Mouse (Mus musculus) midbrain, embryonic 13.5 days (tissue): ENCODE measurements around the gene Fam198a. TPM values are rescaled to one million over a fixed set of nuclear protein-coding genes. Genes with fewer than 3 reads are reported as not detected.
A peak's percentile ranks its signal among the peaks of the same experiment; 100 is the strongest.

Experiments
- ATAC-seq: fragments of 200-750 bp; cut with Nextera tagmentation; 2 replicates; pipeline ENCODE4 v1.8.0; 2017; ENCODE audit warnings: mild to moderate bottlenecking, moderate TSS enrichment, moderate library complexity
- H3K27ac ChIP-seq: fragments of 300-500 bp; sonication (generic); 2 replicates; pipeline ENCODE4 v1.5.1; 2015; ENCODE audit warnings: inconsistent platforms, mild to moderate bottlenecking, moderate library complexity
- H3K27me3 ChIP-seq: fragments of 300-500 bp; sonication (generic); 2 replicates; pipeline ENCODE4 v1.6.1; 2015; ENCODE audit warnings: mild to moderate bottlenecking, inconsistent platforms
- H3K36me3 ChIP-seq: fragments of 300-500 bp; sonication (generic); 2 replicates; pipeline ENCODE4 v1.6.1; 2015; ENCODE audit warnings: mild to moderate bottlenecking, inconsistent platforms
- H3K4me1 ChIP-seq: fragments of 300-500 bp; sonication (generic); replicated peaks from 2 replicates; pipeline ENCODE4 v1.6.1; 2015; ENCODE audit warnings: inconsistent platforms
- H3K4me2 ChIP-seq: fragments of 300-500 bp; sonication (generic); replicated peaks from 2 replicates; pipeline ENCODE4 v1.6.1; 2015; ENCODE audit warnings: moderate library complexity, mild to moderate bottlenecking, inconsistent platforms
- H3K4me3 ChIP-seq: fragments of 300-500 bp; sonication (generic); replicated peaks from 2 replicates; pipeline ENCODE4 v1.5.1; 2015; ENCODE audit warnings: mild to moderate bottlenecking, inconsistent platforms
- H3K9ac ChIP-seq: fragments of 300-500 bp; sonication (generic); replicated peaks from 2 replicates; pipeline ENCODE4 v1.6.1; 2015; ENCODE audit warnings: mild to moderate bottlenecking, inconsistent platforms
- H3K9me3 ChIP-seq: fragments of 300-500 bp; sonication (generic); 2 replicates; pipeline ENCODE4 v1.6.1; 2016; ENCODE audit warnings: mild to moderate bottlenecking, inconsistent platforms
- WGBS: fragments of 180-500 bp; shearing (Covaris S2); methylation state at CpG from one replicate; pipeline ENCODE4 v1.1.7; 2015; 5-methylcytosine and 5-hydroxymethylcytosine counted together
- polyA plus RNA-seq: library from polyadenylated mRNA; unstranded; fragments of >200 nt; fragmentation: Nextera tagmentation; extraction: Ambion mirVana; gene quantifications from 2 replicates; pipeline ENCODE4 v1.2.1, GENCODE M21; 2015

The Fam198a gene
- polyA plus RNA-seq, 1 experiment from 2014 or later = 0.96 TPM

GRCm38 (mm10) chr9:121988910-121989309 is 38.1 kb downstream of the Fam198a start:
- peaks cover 31% of the 10 kb centered on the region for H3K4me1 ChIP-seq
- no peak for ATAC-seq
- peaks cover 6% of the 10 kb centered on the region; the same call in 1 of the 2 replicates for H3K36me3 ChIP-seq
- H3K4me2 ChIP-seq = no peak overlapping the region
- no peaks in the 10 kb centered on the region for H3K9me3 ChIP-seq
- no peak overlapping the region for H3K27ac ChIP-seq
- WGBS = 79% methylated on average over 3 of the region's 3 CpGs
- no peak overlapping the region for H3K4me3 ChIP-seq
- no peak overlapping the region for H3K9ac ChIP-seq
- no peaks in the 10 kb centered on the region for H3K27me3 ChIP-seq

GRCm38 (mm10) chr9:121989536-121989935 is 38.7 kb downstream of the Fam198a start:
- H3K4me2 ChIP-seq = no peak overlapping the region
- no peak overlapping the region for H3K9ac ChIP-seq
- H3K4me1 ChIP-seq = peaks cover 37% of the 10 kb centered on the region
- no peak for ATAC-seq
- peaks cover 6% of the 10 kb centered on the region; the same call in 1 of the 2 replicates for H3K36me3 ChIP-seq
- WGBS = 24% methylated on average over 5 of the region's 5 CpGs
- H3K9me3 ChIP-seq = no peaks in the 10 kb centered on the region
- H3K4me3 ChIP-seq = no peak overlapping the region
- no peaks in the 10 kb centered on the region for H3K27me3 ChIP-seq
- no peak overlapping the region for H3K27ac ChIP-seq

- no peak overlapping the region for H3K4me3 ChIP-seq
- H3K27me3 ChIP-seq = no peaks in the 10 kb centered on the region
- H3K4me2 ChIP-seq = no peak overlapping the region
- WGBS = 68% methylated on average over 5 of the region's 5 CpGs
- no peak overlapping the region for H3K27ac ChIP-seq
- no peak for ATAC-seq
- peaks cover 41% of the 10 kb centered on the region for H3K4me1 ChIP-seq
- H3K9me3 ChIP-seq = no peaks in the 10 kb centered on the region
- no peak overlapping the region for H3K9ac ChIP-seq
- peaks cover 6% of the 10 kb centered on the region; the same call in 1 of the 2 replicates for H3K36me3 ChIP-seq
Measured at GRCm38 (mm10) chr9:121991041-121991440, 40.3 kb downstream of the Fam198a start.

GRCm38 (mm10) chr9:121993047-121993446 is 42.3 kb downstream of the Fam198a start:
- Histone ChIP-seq H3K9me3 (no peaks in the 10 kb centered on the region), H3K4me3 (no peak overlapping the region), H3K4me2 (no peak overlapping the region), H3K36me3 (peaks cover 6% of the 10 kb centered on the region; the same call in 1 of the 2 replicates), H3K27ac (no peak overlapping the region), H3K9ac (no peak overlapping the region), H3K27me3 (no peaks in the 10 kb centered on the region), H3K4me1 (peaks cover 41% of the 10 kb centered on the region)
- no peak for ATAC-seq
- 71% methylated on average over 3 of the region's 3 CpGs for WGBS

GRCm38 (mm10) chr9:121995077-121995476 is 44.3 kb downstream of the Fam198a start:
- H3K4me2 ChIP-seq = peak overlapping the region; percentile 81
- H3K9ac ChIP-seq = peak overlapping the region; percentile 89
- 15% methylated on average over 10 of the region's 10 CpGs for WGBS
- no peaks in the 10 kb centered on the region for H3K27me3 ChIP-seq
- H3K9me3 ChIP-seq = no peaks in the 10 kb centered on the region
- ATAC-seq = peak; percentile 15
- H3K36me3 ChIP-seq = peaks cover 6% of the 10 kb centered on the region; the same call in 1 of the 2 replicates
- H3K4me1 ChIP-seq = peaks cover 33% of the 10 kb centered on the region
- no peak overlapping the region for H3K27ac ChIP-seq
- peak overlapping the region; percentile 90 for H3K4me3 ChIP-seq

GRCm38 (mm10) chr9:121995508-121996131 is 44.8 kb downstream of the Fam198a start:
- Histone ChIP-seq H3K9me3 (no peaks in the 10 kb centered on the region), H3K4me3 (peak overlapping the region; percentile 90), H3K9ac (peak overlapping the region; percentile 89), H3K27ac (no peak overlapping the region), H3K36me3 (0 out of 2 replicates have a peak, but pooled peaks cover 6% of the 10 kb centered on the region), H3K27me3 (no peaks in the 10 kb centered on the region), H3K4me1 (peaks cover 31% of the 10 kb centered on the region), H3K4me2 (peak overlapping the region; percentile 81)
- ATAC-seq = peak; percentile 91
- WGBS = under 1% methylated on average over 53 of the region's 53 CpGs

GRCm38 (mm10) chr9:121997010-121997409 is 46.2 kb downstream of the Fam198a start, which contains the start of gene Pomgnt2:
Pomgnt2 (minus strand) TSS chr9:121997110.
- H3K4me2 ChIP-seq = no peak within 1 kb of the TSS

GRCm38 (mm10) chr9:121997978-121998377 is 47.2 kb downstream of the Fam198a start:
- Histone ChIP-seq H3K4me1 (peaks cover 24% of the 10 kb centered on the region), H3K27me3 (no peaks in the 10 kb centered on the region), H3K27ac (no peak overlapping the region), H3K4me2 (no peak overlapping the region), H3K4me3 (no peak overlapping the region), H3K9me3 (no peaks in the 10 kb centered on the region), H3K36me3 (no peaks in the 10 kb centered on the region), H3K9ac (no peak overlapping the region)
- WGBS = 86% methylated on average over 4 of the region's 4 CpGs
- ATAC-seq = no peak

More at GRCm38 (mm10) chr9:121997010-121997409, 46.2 kb downstream of the Fam198a start, which contains the start of gene Pomgnt2:
- no peak for ATAC-seq
- H3K4me3 ChIP-seq = peak within 1 kb of the TSS; percentile 90
- no peaks in the 10 kb centered on the region for H3K27me3 ChIP-seq
- H3K27ac ChIP-seq = no peak within 1 kb of the TSS
- H3K4me1 ChIP-seq = peaks cover 25% of the 10 kb centered on the region
- 0 out of 2 replicates have a peak, but pooled peaks cover 6% of the 10 kb centered on the region for H3K36me3 ChIP-seq
- H3K9ac ChIP-seq = no peak within 1 kb of the TSS
- H3K9me3 ChIP-seq = no peaks in the 10 kb centered on the region

- Histone ChIP-seq H3K9ac (no peak overlapping the region), H3K4me3 (no peak overlapping the region), H3K9me3 (no peaks in the 10 kb centered on the region), H3K36me3 (no peaks in the 10 kb centered on the region), H3K4me2 (no peak overlapping the region), H3K27ac (no peak overlapping the region), H3K4me1 (peaks cover 9% of the 10 kb centered on the region), H3K27me3 (no peaks in the 10 kb centered on the region)
- ATAC-seq = no peak
- WGBS = 91% methylated on average over 2 of the region's 2 CpGs
Measured at GRCm38 (mm10) chr9:122006175-122006574, 55.4 kb downstream of the Fam198a start.

GRCm38 (mm10) chr9:122006609-122007008 is 55.8 kb downstream of the Fam198a start:
- Histone ChIP-seq H3K4me1 (peaks cover 9% of the 10 kb centered on the region), H3K4me2 (no peak overlapping the region), H3K36me3 (no peaks in the 10 kb centered on the region), H3K9ac (no peak overlapping the region), H3K27me3 (no peaks in the 10 kb centered on the region), H3K4me3 (no peak overlapping the region), H3K27ac (no peak overlapping the region), H3K9me3 (no peaks in the 10 kb centered on the region)
- ATAC-seq = no peak
- WGBS = 10% methylated on average over 7 of the region's 7 CpGs

- Histone ChIP-seq H3K9ac (no peak overlapping the region), H3K27ac (peak overlapping the region; percentile 56), H3K27me3 (no peaks in the 10 kb centered on the region), H3K4me3 (no peak overlapping the region), H3K4me1 (peaks cover 9% of the 10 kb centered on the region), H3K36me3 (no peaks in the 10 kb centered on the region), H3K4me2 (no peak overlapping the region), H3K9me3 (no peaks in the 10 kb centered on the region)
- peak; percentile 60 for ATAC-seq
- 32% methylated on average over 2 of the region's 2 CpGs for WGBS
Measured at GRCm38 (mm10) chr9:122008876-122009275, 58.1 kb downstream of the Fam198a start.

GRCm38 (mm10) chr9:122010751-122011150 is 60.0 kb downstream of the Fam198a start:
- no peak overlapping the region for H3K4me2 ChIP-seq
- no peaks in the 10 kb centered on the region for H3K36me3 ChIP-seq
- no peaks in the 10 kb centered on the region for H3K9me3 ChIP-seq
- peaks cover 9% of the 10 kb centered on the region for H3K4me1 ChIP-seq
- H3K27ac ChIP-seq = no peak overlapping the region
- no peaks in the 10 kb centered on the region for H3K27me3 ChIP-seq
- WGBS = 95% methylated on average over 2 of the region's 2 CpGs
- H3K4me3 ChIP-seq = no peak overlapping the region
- H3K9ac ChIP-seq = no peak overlapping the region
- no peak for ATAC-seq
